ENCODE assay signal across 7 mouse cellular contexts in genomic region chr3:156560766-156561165, GRCm38 (mm10). TPM values are rescaled to one million over a fixed set of nuclear protein-coding genes. Genes with fewer than 3 reads are reported as not detected.
DNase-seq lines count a peak whose midpoint lies in the region; ATAC-seq lines count a peak whose summit lies in the region.

No protein-coding gene starts in this region.

- peaks cover 25% of the 10 kb centered on the region for H3K4me1 ChIP-seq in forebrain, embryonic 12.5 days
- H3K4me1 ChIP-seq in heart, embryonic 15.5 days (replicated peaks): peaks cover 16% of the 10 kb centered on the region
- no peaks in the 10 kb centered on the region for H3K4me1 ChIP-seq in liver, embryonic 13.5 days (replicated peaks)
- peaks cover 31% of the 10 kb centered on the region for H3K4me1 ChIP-seq in neural tube, embryonic 13.5 days (replicated peaks)

- peak overlapping the region; percentile 88 for H3K4me2 ChIP-seq in forebrain, embryonic 12.5 days
- peak overlapping the region; percentile 99 for H3K4me2 ChIP-seq in heart, embryonic 15.5 days
- peak overlapping the region; percentile 48 for H3K4me2 ChIP-seq in liver, embryonic 13.5 days
- peak overlapping the region; percentile 88 for H3K4me2 ChIP-seq in neural tube, embryonic 13.5 days

- H3K9ac ChIP-seq in forebrain, embryonic 12.5 days: peak overlapping the region; percentile 64
- 0 out of 2 replicates have a peak overlapping the region, but pooled peaks have one; percentile 33 for H3K9ac ChIP-seq in heart, embryonic 15.5 days
- H3K9ac ChIP-seq in liver, embryonic 13.5 days: no peak overlapping the region
- peak overlapping the region; percentile 82 for H3K9ac ChIP-seq in neural tube, embryonic 13.5 days

- peaks cover 11% of the 10 kb centered on the region; the same call in 1 of the 2 replicates for H3K27me3 ChIP-seq in forebrain, embryonic 12.5 days
- H3K27me3 ChIP-seq in heart, embryonic 15.5 days: peaks cover 45% of the 10 kb centered on the region
- peaks cover 49% of the 10 kb centered on the region for H3K27me3 ChIP-seq in liver, embryonic 13.5 days
- no peaks in the 10 kb centered on the region for H3K27me3 ChIP-seq in neural tube, embryonic 13.5 days

- no peaks in the 10 kb centered on the region for H3K9me3 ChIP-seq in forebrain, embryonic 12.5 days
- H3K9me3 ChIP-seq in heart, embryonic 15.5 days (replicated peaks): no peaks in the 10 kb centered on the region
- no peaks in the 10 kb centered on the region for H3K9me3 ChIP-seq in liver, embryonic 13.5 days (replicated peaks)
- no peaks in the 10 kb centered on the region for H3K9me3 ChIP-seq in neural tube, embryonic 13.5 days

- no peaks in the 10 kb centered on the region for H3K36me3 ChIP-seq in forebrain, embryonic 12.5 days (replicated peaks)
- H3K36me3 ChIP-seq in heart, embryonic 15.5 days: no peaks in the 10 kb centered on the region
- no peaks in the 10 kb centered on the region for H3K36me3 ChIP-seq in liver, embryonic 13.5 days
- no peaks in the 10 kb centered on the region for H3K36me3 ChIP-seq in neural tube, embryonic 13.5 days

- peak overlapping the region; percentile 95 for H3K27ac ChIP-seq in forebrain, embryonic 12.5 days
- no peak overlapping the region for H3K27ac ChIP-seq in heart, embryonic 15.5 days
- H3K27ac ChIP-seq in liver, embryonic 13.5 days: no peak overlapping the region
- H3K27ac ChIP-seq in neural tube, embryonic 13.5 days (replicated peaks): peak overlapping the region; percentile 96

- peak; percentile 74 for ATAC-seq in cerebellum, adult (ENCODE audit: insufficient number of reproducible peaks, low FRiP score, low TSS enrichment)
- ATAC-seq in forebrain, embryonic 12.5 days (ENCODE audit: low FRiP score): peak; percentile 88
- ATAC-seq in heart, embryonic 15.5 days (replicated peaks; ENCODE audit: insufficient number of reproducible peaks, insufficient read depth, low FRiP score, low read depth): peak; percentile 79
- peak; percentile 50 for ATAC-seq in liver, embryonic 13.5 days (ENCODE audit: low read depth)
- peak; percentile 91 for ATAC-seq in neural tube, embryonic 13.5 days (ENCODE audit: low read depth)

- under 1% methylated on average over 27 of the region's 27 CpGs for WGBS in forebrain, embryonic 12.5 days
- WGBS in heart, embryonic 15.5 days: 1% methylated on average over 27 of the region's 27 CpGs
- under 1% methylated on average over 27 of the region's 27 CpGs for WGBS in liver, embryonic 13.5 days (ENCODE audit: insufficient replicate concordance)
- under 1% methylated on average over 27 of the region's 27 CpGs for WGBS in neural tube, embryonic 13.5 days

- DNase-seq in kidney, postnatal 25 days: peak; percentile 52 to 78
- no peak for DNase-seq in liver, embryonic 13.5 days
- DNase-seq in urinary bladder, postnatal 14 days (ENCODE audit: low spot score): peak; percentile 68

- peak overlapping the region; percentile 63 for H3K4me3 ChIP-seq in forebrain, embryonic 12.5 days (replicated peaks)
- H3K4me3 ChIP-seq in heart, embryonic 15.5 days: peak overlapping the region; percentile 68
- peak overlapping the region; percentile 36 for H3K4me3 ChIP-seq in liver, embryonic 13.5 days (replicated peaks)
- peak overlapping the region; percentile 76 for H3K4me3 ChIP-seq in neural tube, embryonic 13.5 days

RNA-seq across cellular contexts. Expression of gene Negr1, which starts 0.8 kb away (rescaled TPM):
- polyA plus RNA-seq in forebrain, embryonic 12.5 days (2016; fragmentation: Nextera tagmentation; extraction: Ambion mirVana): 13.8 and 16.2 TPM in 2 replicates
- 1.3 and 1.8 TPM in 2 replicates for polyA plus RNA-seq in heart, embryonic 15.5 days (2015; fragmentation: Nextera tagmentation; extraction: Ambion mirVana)
- polyA plus RNA-seq in liver, embryonic 13.5 days (2015; fragmentation: Nextera tagmentation; extraction: Ambion mirVana): 0.09 and 0.12 TPM in 2 replicates
- polyA plus RNA-seq in neural tube, embryonic 13.5 days (2015; fragmentation: Nextera tagmentation; extraction: Ambion mirVana): 18.3 and 19.9 TPM in 2 replicates

Comparison
In these comparisons a context has a peak if more than half of its experiments do, and no peak if none do; other contexts are left out.
1. H3K27ac ChIP-seq: peak in forebrain, embryonic 12.5 days (single experiment) and neural tube, embryonic 13.5 days (single experiment); none in heart, embryonic 15.5 days (single experiment) and liver, embryonic 13.5 days (single experiment).
2. H3K4me2 ChIP-seq: peak in every context shown above with its lines; median percentile 99 in heart, embryonic 15.5 days; 88 in forebrain, embryonic 12.5 days; 88 in neural tube, embryonic 13.5 days; 48 in liver, embryonic 13.5 days.
3. Peak in every context shown above with its lines, with median percentiles within 50 percentile points of each other: ATAC-seq and H3K4me3 ChIP-seq.